Mouse (Mus musculus): Measurements from ENCODE around the gene Wdr1. TPM values are rescaled to one million over a fixed set of nuclear protein-coding genes. Genes with fewer than 3 reads are reported as not detected.

The Wdr1 gene
- total RNA-seq, 2 experiments from 2014 or later = 129 to 137 TPM

- intact Hi-C loops (cut with DNase I) = no loop called here
- no peak for DNase-seq (ENCODE audit: low spot score)
Observed at GRCm38 (mm10) chr5:38549461-38549909, 13.5 kb downstream of the Wdr1 start.

- intact Hi-C loops (cut with DNase I) = no loop called here
- no peak for DNase-seq (ENCODE audit: low spot score)
Observed at GRCm38 (mm10) chr5:38547375-38547774, 15.6 kb downstream of the Wdr1 start.

- no peak for DNase-seq (ENCODE audit: low spot score)
Observed at GRCm38 (mm10) chr5:38544423-38545415, 18.3 kb downstream of the Wdr1 start.

DNA sequence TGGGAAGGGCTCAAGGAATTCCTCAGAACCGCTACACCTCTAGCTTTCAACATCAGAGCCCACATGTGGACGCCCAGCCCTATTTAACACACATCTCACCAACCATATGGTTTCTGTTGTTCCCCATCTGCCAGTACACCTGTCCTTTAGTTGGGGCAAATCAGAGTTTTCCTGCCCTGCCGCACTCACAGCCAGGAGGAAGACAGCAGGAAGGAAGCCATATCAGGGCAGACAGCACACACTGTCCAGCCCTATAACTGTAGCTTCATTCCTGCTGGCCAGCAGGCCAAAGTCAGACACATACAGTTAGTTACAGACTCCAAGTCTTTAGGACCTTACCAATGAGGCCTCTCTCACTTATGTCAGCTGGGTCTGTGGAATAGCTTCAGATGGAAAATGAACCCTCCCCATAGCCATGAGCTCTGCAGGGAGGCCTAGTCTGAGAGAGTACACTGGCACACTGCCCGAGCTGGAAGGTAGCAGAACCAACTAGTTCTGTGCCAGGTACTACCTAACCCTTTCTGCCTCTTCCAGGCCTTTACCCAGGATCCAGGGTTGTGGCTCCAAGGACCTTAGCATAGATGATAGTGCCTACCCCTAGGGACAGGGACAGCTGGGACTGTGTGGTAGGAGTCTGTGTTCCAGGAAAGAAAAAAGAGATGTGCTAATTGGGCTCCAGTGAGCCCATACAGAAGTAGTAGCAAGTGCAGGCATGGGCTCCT is 19.4 kb downstream of the Wdr1 start:
- intact Hi-C loops (cut with DNase I) = no loop called here
- no peak for DNase-seq (ENCODE audit: low spot score)

More at GRCm38 (mm10) chr5:38544423-38545415, 18.3 kb downstream of the Wdr1 start:
- intact Hi-C loops (cut with DNase I) = no loop called here

DNA sequence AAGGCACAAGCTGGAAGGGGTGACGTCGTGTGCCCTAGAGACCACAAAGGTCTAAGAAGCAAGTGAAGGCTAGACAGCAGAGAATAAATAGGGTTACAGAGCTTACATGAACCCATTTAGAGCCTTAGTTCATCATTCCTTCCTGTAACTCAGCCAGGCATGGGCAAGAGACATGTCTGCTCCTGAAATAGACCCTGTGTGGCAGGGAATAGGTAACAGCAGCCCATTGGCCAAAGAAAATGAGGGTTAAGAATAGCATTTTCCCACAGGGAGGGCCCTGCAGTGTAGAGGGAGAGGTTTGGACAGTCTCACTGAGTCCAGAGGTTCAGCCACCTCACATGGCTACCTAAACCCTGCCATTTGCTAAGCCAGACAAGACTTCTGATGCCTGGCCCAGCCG is 21.3 kb downstream of the Wdr1 start:
- DNase-seq (ENCODE audit: low spot score) = no peak

GRCm38 (mm10) chr5:38540898-38541297 is 22.1 kb downstream of the Wdr1 start:
- intact Hi-C loops (cut with DNase I) = no loop called here
- DNase-seq (ENCODE audit: low spot score) = no peak

More for the DNA sequence above, 21.3 kb downstream of the Wdr1 start:
- intact Hi-C loops (cut with DNase I) = no loop called here

DNA sequence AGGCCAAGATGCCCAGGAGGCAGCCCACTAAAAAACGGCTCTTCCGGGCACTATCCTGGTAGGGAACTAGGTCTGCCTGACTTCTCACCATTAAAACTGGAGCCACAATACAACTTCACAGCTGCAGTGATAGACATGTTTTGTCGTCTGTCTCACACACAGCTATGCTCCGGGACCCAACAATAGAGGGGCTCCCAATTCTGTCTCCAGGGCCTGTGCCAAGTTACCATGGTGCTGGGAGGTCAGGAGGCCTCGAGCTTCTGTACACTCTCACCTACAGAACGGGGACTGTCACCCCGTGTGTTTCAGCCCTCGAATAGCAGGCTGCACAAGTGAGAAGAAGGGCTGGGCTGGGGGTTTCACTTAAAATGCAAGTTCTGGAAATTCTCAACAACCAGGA is 24.5 kb downstream of the Wdr1 start:
- intact Hi-C loops (cut with DNase I) = no loop called here
- no peak for DNase-seq (ENCODE audit: low spot score)

- no peak for DNase-seq (ENCODE audit: low spot score)
- intact Hi-C loops (cut with DNase I) = no loop called here
Observed at GRCm38 (mm10) chr5:38537845-38538244, 25.2 kb downstream of the Wdr1 start.

DNA sequence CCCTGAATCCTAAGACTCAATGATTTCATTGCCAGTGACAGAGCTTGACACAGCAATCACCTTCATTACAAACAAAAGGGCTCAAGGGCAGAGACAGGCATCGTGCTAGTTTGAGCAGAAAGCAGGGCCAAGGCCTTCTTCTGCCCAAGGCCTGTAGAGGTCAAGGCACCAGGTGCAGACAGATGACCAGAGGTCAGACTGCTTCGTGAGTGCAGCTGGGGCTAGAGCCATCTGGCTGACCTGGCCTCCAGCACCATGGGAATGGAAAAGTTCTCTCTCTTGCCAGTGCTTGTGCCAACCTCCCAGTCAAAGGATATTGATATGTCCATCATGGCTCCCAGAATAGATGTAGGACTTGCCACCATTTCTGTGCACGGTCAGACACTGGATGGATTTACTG is 26.2 kb downstream of the Wdr1 start:
- no peak for DNase-seq (ENCODE audit: low spot score)
- intact Hi-C loops (cut with DNase I) = no loop called here

DNA sequence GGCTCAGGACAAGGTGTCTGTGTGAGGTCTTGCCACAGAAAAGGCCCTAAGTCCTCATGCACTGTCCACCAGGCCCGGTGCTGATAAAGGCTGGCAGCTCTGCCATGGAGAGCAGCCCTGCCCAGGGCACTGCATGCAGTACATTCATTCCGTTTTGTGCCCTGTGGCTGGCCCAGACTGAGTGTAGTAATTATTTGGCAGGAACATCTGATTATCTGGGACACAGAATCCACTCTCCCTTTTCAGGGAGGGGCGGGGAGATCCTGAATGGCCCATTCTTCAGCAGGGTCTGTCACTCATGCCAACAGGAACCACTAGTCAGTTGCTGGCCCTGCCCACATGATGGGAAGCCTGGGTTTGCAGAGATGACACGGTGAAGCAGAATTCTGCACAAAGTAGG is 30.9 kb downstream of the Wdr1 start:
- intact Hi-C loops (cut with DNase I) = no loop called here
- DNase-seq (ENCODE audit: low spot score) = no peak

DNA sequence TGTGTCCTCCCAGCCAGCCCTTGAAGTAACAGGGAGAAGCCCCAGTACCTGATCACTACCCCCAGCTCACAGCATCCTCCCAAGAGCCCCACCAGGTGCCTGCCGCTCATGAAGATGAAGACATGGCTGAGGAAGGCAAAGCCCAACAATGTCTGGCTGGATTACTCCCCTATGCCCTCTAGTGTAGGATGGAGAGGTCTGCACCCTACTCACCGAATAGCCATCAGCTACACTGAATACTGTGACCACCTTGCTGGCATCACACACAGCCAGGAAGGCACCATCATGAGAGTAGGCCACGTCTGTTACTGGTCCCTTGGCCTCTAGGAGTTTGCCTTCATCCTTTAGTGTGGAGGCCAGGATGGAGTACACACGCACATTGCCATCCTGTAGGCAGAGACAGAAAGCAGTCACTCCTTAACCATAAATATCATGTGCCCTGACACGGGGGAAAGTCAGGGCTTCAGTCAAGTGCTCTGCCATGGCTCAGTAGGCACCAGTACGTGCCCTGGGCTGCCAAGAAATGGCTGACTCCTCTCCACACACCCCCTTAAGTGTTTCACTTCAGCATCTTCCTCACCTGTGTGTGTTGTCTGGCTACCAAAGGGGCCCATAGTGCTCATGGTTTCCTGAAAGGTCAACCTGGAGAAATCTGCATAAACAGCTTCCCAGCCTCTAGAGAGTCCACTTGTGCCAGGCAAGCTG is 33.1 kb downstream of the Wdr1 start:
- no peak for DNase-seq (ENCODE audit: low spot score)
- intact Hi-C loops (cut with DNase I) = no loop called here

GRCm38 (mm10) chr5:38522977-38523376 is 40.0 kb downstream of the Wdr1 start:
- no peak for DNase-seq (ENCODE audit: low spot score)
- intact Hi-C loops (cut with DNase I) = no loop called here

GRCm38 (mm10) chr5:38520838-38521237 is 42.2 kb downstream of the Wdr1 start:
- intact Hi-C loops (cut with DNase I) = no loop called here
- DNase-seq (ENCODE audit: low spot score) = no peak

GRCm38 (mm10) chr5:38516267-38516666 is 46.8 kb downstream of the Wdr1 start:
- DNase-seq (ENCODE audit: low spot score) = no peak
- intact Hi-C loops (cut with DNase I) = loop anchor here (1.0 kb wide), 1 partner anchor 209 kb away; no protein-coding TSS in a partner anchor

GRCm38 (mm10) chr5:38512991-38513390 is 50.0 kb downstream of the Wdr1 start:
- DNase-seq (ENCODE audit: low spot score) = no peak
- intact Hi-C loops (cut with DNase I) = no loop called here

- intact Hi-C loops (cut with DNase I) = no loop called here
- no peak for DNase-seq (ENCODE audit: low spot score)
Observed at GRCm38 (mm10) chr5:38509568-38509967, 53.5 kb downstream of the Wdr1 start.

DNA sequence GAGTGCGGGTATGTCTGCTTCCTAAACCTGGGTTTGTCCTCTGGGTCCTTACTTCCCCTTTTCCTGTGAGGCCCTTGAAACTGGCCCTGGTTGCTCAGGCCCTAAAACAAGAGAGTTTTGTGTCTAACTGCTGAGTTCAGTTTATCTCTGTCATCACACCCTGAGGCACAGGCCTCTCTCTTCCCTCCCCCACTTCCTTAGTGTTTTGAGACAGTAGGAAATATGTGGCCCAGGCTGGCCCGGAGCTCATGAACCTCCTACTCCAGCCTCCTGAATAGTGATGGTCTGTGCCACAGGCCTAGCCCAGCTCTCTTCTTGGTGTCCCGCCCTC is 57.6 kb downstream of the Wdr1 start:
- intact Hi-C loops (cut with DNase I) = no loop called here
- DNase-seq (ENCODE audit: low spot score) = no peak

DNA sequence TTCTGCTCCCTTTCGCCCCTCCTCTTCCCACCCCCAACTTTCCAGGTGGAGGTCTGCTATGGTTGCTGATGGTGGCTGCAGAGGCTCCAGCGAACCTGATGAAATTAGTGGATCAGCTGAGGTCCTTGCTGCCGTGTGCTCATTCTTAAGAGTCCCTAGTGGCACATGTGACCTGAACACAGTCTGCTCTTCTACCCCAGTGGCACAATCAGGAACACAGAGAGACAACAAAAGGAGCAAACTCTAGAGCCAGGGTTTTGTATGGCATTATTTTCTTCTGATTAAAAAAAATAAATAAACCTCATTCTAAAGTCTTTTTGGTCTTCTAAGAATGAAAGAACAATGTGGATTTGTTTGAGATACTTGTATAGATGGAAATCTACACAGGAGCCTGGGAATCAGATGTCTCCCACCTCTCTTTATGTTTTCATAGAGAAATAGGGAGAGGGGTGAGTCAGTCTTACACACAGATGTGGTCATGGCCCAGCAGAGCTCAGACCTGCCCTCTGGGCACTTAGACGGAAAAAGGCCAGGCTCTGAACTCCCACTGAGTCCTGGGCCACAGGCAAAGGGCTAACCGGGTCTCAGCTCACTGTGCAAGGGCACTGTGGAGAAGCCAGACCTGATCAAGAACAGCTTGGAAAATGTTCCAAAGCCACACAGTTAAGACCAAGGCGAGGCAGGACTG is 58.1 kb downstream of the Wdr1 start:
- no peak for DNase-seq (ENCODE audit: low spot score)
- intact Hi-C loops (cut with DNase I) = no loop called here

- intact Hi-C loops (cut with DNase I) = no loop called here
- no peak for DNase-seq (ENCODE audit: low spot score)
Observed at GRCm38 (mm10) chr5:38504116-38504515, 58.9 kb downstream of the Wdr1 start.

DNA sequence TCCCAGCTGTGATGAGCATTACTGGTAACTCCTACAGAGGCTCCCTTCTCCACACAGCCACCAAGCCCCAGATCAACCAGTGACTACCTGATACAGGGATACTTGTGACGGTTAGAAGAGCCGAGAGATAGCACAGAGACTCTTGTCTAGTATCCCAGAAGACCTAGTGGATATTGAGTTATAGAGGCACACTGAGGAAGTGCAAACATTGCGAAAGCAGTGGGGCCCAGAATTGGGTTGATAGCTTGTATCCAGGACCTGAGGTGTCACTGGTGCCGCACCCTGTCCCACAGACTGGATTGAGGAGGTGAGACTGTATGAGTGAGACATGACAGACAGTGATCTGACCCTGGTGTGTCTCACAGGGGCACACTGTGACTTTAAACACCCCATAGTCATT is 60.0 kb downstream of the Wdr1 start, which contains the start of gene Slc2a9:
Gene Slc2a9 (minus strand): TSS at position 152 of the 400 bp plus-strand sequence.
- intact Hi-C loops (cut with DNase I) = no loop called here
- DNase-seq (ENCODE audit: low spot score) = no peak
